Mouse (Mus musculus): ENCODE data around the gene B3glct. TPM values are rescaled to one million over a fixed set of nuclear protein-coding genes. Genes with fewer than 3 reads are reported as not detected.

Gene B3glct
- total RNA-seq, 1 experiment from 2014 or later = 22.9 TPM

DNA sequence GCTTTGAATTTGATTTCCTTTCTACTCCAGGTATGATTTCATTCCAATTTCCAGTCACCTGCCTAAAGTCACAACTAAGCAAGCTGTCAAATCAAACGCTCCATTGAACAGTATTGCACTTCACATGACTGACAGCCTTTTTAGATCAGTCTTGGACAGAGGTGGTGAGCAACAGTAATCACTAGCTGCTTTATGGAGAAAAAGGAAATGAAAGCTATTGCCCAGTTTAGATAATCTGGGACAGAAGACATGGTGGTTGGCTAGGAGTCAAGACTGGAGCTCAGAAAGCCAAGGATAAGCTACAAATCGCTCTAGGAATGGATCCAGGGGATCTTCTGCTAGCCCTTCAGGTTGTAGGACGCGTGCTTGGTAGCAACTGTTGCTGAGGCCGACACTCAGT is 14.6 kb upstream of the B3glct start:
- DNase-seq = no peak

- DNase-seq = no peak
Observed at GRCm38 (mm10) chr5:149677196-149677595, 834 bp upstream of the B3glct start.

- peak; percentile 31 for DNase-seq
Observed at GRCm38 (mm10) chr5:149678990-149679348, 939 bp downstream of the B3glct start.

DNA sequence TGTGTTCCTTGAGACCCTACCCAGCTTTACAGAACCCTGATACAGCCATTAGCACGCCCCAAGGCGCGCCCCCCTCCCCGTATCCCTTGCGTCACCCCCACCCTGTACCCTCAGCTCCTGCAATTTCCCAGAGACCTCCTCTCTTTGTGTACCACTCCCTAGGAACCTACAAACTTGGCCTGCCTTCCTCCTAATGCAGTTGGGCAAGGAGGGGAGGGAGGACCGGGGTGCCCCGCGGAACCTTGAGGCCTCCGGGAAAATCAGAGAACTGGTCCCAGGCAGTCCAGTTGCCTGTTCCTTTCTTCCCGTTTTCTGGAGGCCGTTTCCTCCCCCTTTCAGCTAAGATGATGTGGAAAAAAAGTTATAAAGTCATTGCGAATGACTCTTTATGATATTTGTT is 1.3 kb downstream of the B3glct start:
- peak; percentile 58 for DNase-seq

DNA sequence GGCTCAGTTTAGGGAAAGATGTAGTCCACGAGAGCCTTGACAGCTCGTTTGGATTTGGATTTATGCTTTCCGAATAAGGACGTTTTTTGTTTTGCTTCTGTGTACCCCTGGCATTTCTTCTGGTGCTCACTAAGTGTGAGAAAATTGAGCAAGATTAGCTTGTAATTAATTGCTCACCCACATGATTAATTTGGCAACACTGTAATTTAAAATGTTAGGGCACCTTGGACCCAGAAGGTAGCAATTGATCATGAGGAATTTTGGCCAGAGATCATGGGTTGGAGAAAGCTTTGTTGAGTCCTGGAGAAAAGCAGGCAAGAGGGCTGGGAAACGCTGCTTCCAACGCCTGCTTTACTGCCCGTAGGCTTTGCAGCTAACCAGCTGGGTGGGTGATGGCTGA is 1.9 kb downstream of the B3glct start:
- no peak for DNase-seq

DNA sequence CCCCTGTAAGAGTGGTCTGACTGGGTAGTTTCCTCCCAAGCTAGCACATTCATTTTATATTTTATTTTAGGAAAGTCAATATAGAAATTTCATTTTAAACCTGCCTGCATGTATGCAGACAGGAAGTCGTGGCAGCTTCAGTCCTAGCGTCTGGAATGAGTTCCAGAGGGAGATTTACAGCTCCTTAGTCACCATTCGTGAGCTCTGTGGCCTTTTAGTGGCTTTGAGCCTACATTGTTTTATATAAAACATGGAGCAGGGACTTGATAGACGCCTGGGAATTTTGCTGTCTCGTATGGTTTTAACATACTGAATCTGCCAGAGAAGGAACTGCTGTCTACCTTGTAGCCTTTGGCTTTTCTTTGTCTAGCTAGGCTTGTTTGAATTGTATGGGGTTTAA is 2.9 kb downstream of the B3glct start:
- peak; percentile 27 for DNase-seq

DNA sequence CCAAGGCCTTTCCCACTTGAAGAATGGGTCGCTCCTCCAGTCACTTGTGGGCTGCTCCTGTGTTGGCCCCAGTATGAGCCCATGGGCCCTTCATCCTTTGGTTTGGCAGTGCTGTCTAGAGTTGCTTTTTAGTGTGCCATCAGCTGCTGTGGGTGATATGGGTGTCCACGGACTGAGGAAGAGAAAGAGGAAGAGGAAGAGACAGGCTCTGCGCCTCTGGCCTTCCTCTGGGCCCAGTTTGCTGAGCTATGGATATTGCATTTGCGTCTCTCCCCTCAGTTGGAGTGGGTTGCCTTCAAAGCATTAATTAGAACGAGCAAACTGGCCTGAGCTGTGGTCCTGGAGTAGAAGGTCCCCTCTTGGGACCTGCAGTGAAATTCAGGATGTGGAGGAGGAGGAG is 11.8 kb downstream of the B3glct start:
- DNase-seq = no peak

- peak; percentile 32 for DNase-seq
Observed at GRCm38 (mm10) chr5:149692548-149692947, 14.5 kb downstream of the B3glct start.

DNA sequence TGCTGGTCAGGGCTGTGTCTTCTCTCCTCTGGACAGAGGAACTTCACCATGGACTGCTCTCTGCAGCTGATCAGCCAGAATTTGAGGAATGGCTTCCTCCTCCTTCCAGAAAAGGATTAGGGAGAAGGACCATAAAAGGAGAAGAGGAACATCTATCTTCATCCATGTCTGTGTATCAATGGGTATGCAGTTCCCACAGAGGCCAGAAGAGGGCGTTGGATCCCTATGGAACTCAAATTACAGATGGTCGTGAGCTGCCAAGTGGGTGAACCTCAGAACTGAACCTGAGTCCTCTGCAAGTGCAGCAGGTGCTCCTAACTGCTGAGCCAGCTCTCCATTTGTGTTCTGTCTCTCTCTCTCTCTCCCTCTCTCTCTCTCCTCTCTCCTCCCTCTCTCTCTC is 15.2 kb downstream of the B3glct start:
- DNase-seq = no peak

GRCm38 (mm10) chr5:149693968-149694367 is 15.9 kb downstream of the B3glct start:
- DNase-seq = no peak

- no peak for DNase-seq
Observed at GRCm38 (mm10) chr5:149695077-149695750, 17.2 kb downstream of the B3glct start.

- DNase-seq = no peak
Observed at GRCm38 (mm10) chr5:149702770-149703169, 24.7 kb downstream of the B3glct start.

DNA sequence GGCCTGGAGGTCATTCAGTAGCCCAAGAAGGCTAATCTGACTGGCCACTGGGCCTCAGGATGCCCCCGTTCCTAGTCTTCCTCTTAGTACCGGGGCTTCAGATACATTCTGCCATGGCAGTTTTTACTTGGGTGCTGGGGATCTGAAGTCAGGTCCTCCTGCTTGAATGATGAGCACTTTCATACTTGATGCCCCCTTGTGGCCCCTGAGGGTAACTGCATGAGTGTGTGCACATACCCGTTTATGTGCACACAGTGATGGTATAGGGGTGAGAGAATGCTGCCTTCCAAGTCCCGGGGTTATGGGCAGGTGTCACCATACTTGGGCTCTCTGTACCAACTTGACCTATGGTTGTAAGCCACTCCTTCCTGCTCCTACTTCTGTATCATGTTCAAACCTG is 33.5 kb downstream of the B3glct start:
- peak; percentile 20 for DNase-seq

DNA sequence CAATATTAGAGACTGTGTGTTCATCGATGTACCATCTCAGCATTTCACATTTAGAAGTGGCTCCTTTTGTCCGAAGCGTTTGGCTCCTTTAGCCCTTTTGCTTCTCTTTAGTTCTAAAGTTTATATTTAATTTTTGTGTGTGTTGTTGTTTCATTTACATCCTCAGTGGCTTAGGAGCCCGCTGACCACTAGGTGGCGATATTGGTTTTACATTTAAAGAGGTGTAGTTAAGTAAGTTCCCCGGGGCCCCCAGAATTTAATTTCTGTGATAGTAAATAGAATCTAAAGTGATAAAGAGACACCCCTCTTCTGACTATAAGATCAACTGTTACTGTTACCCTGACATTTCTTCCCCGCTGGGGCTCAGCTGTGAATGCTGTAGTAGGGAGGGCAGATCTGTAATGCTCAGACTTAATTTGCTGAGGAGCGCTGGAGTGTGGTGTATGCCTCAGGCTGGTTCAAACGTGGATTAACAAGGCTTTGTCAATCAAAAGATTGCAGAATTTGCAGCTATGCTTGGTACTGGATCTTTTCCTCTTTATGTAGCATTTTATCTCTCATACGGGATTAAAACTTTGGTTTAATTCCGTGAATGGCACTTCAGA is 35.2 kb downstream of the B3glct start:
- peak; percentile 76 for DNase-seq

DNA sequence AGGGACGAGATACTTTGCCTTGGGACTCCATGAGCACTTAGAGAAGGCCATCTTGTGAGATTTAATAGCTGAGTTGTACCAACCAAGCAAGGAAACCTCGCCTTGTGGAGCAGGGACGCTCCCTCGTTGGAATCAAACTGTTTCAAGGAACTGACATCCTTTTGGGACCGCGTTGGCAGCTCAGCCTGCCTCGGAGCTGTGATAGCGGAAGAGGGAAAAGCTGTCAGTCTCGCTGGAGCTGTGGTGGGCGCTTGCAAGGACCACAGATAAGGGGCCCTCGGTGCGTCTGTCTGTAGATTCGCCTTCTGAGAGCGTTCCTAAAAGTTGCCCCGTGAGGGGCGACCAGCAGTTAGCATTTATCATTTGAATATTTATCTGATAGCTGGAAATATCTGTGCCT is 35.8 kb downstream of the B3glct start:
- no peak for DNase-seq

- DNase-seq = peak; percentile 10
Observed at GRCm38 (mm10) chr5:149715571-149716328, 37.7 kb downstream of the B3glct start.

DNA sequence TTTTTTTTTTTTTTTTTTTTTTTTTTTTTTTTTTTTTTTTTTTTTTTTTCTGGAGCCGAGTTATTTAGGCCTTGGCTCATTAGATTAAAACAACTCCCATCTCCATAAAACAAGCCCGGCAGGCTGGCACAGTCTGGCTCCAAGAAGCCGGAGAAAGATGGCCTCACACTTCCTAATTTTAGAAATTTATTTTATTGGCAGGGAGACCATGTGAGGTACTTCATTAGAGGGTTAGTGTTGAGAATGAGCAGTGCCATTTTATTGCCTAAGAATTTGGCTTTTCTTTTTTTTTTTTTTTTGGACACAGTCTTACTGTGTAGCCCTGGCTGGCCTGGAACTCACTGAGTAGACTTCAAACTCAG is 38.3 kb downstream of the B3glct start:
- DNase-seq = peak; percentile 18

DNA sequence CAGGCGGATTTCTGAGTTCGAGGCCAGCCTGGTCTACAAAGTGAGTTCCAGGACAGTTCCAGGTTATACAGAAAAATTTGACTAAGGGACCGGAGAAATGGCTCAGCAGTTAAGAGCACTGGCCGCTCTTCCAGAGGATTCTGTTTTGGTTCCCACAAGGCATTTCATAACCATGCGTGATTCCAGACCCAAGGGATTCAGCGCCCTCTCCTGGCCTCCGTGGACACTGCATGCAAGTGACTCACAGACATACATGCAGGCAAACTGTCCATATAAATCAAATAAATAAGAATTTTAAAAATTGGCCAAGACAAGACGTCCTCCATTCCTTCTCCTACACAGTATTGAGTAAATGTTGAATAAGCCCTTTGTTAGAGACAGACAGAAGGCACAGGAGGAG is 53.7 kb downstream of the B3glct start:
- DNase-seq = peak; percentile 46

DNA sequence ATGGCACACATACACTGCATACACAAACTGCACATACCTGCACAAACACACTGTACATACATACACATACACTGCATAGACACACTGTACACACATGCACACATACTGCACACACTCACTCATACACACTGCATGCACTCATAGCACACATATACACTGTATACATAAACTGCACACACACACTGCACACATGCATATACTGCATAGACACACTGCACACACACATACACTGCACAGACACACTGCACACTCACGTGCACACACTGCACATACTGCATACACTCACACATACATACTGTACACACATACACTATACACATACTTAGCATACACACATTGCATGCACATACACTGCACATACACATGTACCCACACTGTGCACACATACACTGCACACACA is 59.2 kb downstream of the B3glct start:
- no peak for DNase-seq

GRCm38 (mm10) chr5:149740145-149740544 is 62.1 kb downstream of the B3glct start:
- no peak for DNase-seq

GRCm38 (mm10) chr5:149740703-149741102 is 62.7 kb downstream of the B3glct start:
- no peak for DNase-seq

- no peak for DNase-seq
Observed at GRCm38 (mm10) chr5:149742286-149742685, 64.3 kb downstream of the B3glct start.

- peak; percentile 14 for DNase-seq
Observed at GRCm38 (mm10) chr5:149745079-149745478, 67.0 kb downstream of the B3glct start.
